Mouse (Mus musculus) forebrain, postnatal 0 days (tissue): ENCODE results near the gene E2f4. TPM values are rescaled to one million over a fixed set of nuclear protein-coding genes. Genes with fewer than 3 reads are reported as not detected.
A peak's percentile ranks its signal among the peaks of the same experiment; 100 is the strongest.

Source experiments
- ATAC-seq: fragments of 200-750 bp; cut with Nextera tagmentation; 2 replicates; pipeline ENCODE4 v1.8.0; 2017; ENCODE audit warnings: mild to moderate bottlenecking, moderate library complexity
- DNase-seq: peaks from one replicate; pipeline ENCODE4 v3.0.0-alpha.2; 2015
- H3K27ac ChIP-seq: fragments of 300-500 bp; sonication (generic); 2 replicates; pipeline ENCODE4 v1.5.1; 2014; ENCODE audit warnings: low read depth, mild to moderate bottlenecking, antibody characterized with exemption, low read length, moderate library complexity, mixed read lengths
- H3K27me3 ChIP-seq: fragments of 300-500 bp; sonication (generic); 2 replicates; pipeline ENCODE4 v1.6.1; 2014; ENCODE audit warnings: mild to moderate bottlenecking, low read length, mixed read lengths; ENCODE audit not compliant: insufficient read depth
- H3K36me3 ChIP-seq: fragments of 300-500 bp; sonication (generic); 2 replicates; pipeline ENCODE4 v1.6.1; 2014; ENCODE audit warnings: mild to moderate bottlenecking, moderate library complexity; ENCODE audit not compliant: insufficient read depth
- H3K4me1 ChIP-seq: fragments of 300-500 bp; sonication (generic); 2 replicates; pipeline ENCODE4 v1.6.1; 2014; ENCODE audit warnings: antibody characterized with exemption; ENCODE audit not compliant: insufficient read depth
- H3K4me2 ChIP-seq: fragments of 300-500 bp; sonication (generic); 2 replicates; pipeline ENCODE4 v1.6.1; 2014; ENCODE audit warnings: low read depth, mild to moderate bottlenecking, moderate library complexity
- H3K4me3 ChIP-seq: fragments of 300-500 bp; sonication (generic); 2 replicates; pipeline ENCODE4 v1.5.1; 2014; ENCODE audit warnings: low read depth, low read length, mixed read lengths
- H3K9ac ChIP-seq: fragments of 300-500 bp; sonication (generic); 2 replicates; pipeline ENCODE4 v1.6.1; 2014; ENCODE audit warnings: mild to moderate bottlenecking
- H3K9me3 ChIP-seq: fragments of 300-500 bp; sonication (generic); 2 replicates; pipeline ENCODE4 v1.6.1; 2016; ENCODE audit warnings: low read length
- CTCF ChIP-seq: sonication (generic); IDR thresholded peaks from 2 replicates; pipeline ENCODE4 v1.5.1; 2016; ENCODE audit warnings: antibody characterized with exemption, control low read depth, low read depth
- WGBS: fragments of 180-500 bp; shearing (Covaris S2); extraction: QIAGEN DNeasy Blood & Tissue Kit; methylation state at CpG from one replicate; pipeline ENCODE4 v1.1.7; 2014; 5-methylcytosine and 5-hydroxymethylcytosine counted together
- polyA plus RNA-seq: library from polyadenylated mRNA; unstranded; fragments of >200 nt; fragmentation: Nextera tagmentation; extraction: Ambion mirVana; gene quantifications from 2 replicates; pipeline ENCODE4 v1.2.1, GENCODE M21; 2015
- total RNA-seq: library from RNA; depleted of rRNA; stranded (reverse); fragments of >200 nt; gene quantifications from 2 replicates; pipeline ENCODE4 v1.2.3, GENCODE M21; 2014; rRNA removed

E2f4 gene
- 26.2 and 36.7 TPM in 2 replicates for total RNA-seq
- polyA plus RNA-seq: 30.6 and 31.6 TPM in 2 replicates

DNA sequence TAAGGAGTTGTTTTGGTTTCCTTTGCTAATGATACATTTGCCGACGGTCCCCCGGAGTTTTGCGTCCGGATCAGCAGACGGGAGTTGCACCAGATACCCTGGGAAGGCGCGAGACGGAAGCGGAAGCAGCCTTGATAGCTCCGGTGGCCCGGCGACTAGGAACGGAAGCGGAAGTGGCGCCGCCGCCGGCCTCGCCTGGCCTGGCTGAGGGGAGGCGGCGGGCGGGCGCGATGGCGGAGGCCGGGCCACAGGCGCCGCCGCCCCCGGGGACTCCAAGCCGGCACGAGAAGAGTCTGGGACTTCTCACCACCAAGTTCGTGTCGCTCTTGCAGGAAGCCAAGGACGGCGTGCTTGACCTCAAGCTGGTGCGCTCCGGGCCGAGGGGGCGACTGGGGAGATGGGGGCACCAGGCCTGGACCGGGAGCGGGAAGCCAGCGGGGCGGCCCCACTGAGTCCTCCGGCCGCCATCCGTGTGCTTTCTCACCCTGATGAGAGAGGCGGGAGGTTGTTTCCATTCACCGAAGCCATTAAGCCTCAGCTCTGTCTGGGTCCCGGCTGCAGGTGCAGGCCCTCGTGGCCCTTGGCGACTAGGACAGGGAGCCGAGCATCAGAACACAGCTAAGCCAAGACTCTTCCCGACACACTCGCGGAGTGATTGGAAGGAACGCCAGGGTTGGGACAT is at the start of gene E2f4:
Gene E2f4, plus strand, starts transcription at position 153 of the 682 bp plus-strand sequence.
- no peaks in the 10 kb centered on the region for H3K9me3 ChIP-seq
- peak within 1 kb of the TSS; percentile 95 for H3K9ac ChIP-seq
- TF ChIP-seq CTCF: no peak
- no peaks in the 10 kb centered on the region for H3K27me3 ChIP-seq
- peak within 1 kb of the TSS; percentile 75 for H3K27ac ChIP-seq
- H3K4me2 ChIP-seq: peak within 1 kb of the TSS; percentile 89
- peaks cover 27% of the 10 kb centered on the region for H3K36me3 ChIP-seq
- WGBS: under 1% methylated on average over 58 of the region's 58 CpGs
- peak within 1 kb of the TSS; percentile 96 for H3K4me3 ChIP-seq
- peak; percentile 93 for DNase-seq
- H3K4me1 ChIP-seq: 0 out of 2 replicates have a peak, but pooled peaks cover 9% of the 10 kb centered on the region
- peak; percentile 97 for ATAC-seq

DNA sequence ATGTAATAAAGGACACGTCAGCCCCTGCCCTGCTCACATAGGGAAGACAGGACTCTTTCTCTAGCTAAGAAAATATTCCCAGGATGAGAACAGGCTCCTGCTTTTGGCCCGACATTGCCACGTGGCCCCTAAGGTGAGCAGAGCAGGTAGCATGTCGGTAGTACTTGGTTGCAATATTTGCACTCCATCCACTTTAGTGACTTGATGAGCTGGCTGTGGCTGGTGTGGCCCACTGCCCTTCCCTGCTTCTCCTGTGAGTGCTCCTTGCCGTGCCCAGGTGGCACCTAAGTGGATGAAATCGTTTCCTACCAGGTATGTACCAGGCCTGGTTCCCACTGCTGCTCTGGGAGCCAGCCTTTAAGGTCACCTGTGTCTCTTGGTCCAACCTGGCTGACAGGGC is 45.5 kb upstream of the E2f4 start:
- peaks cover 59% of the 10 kb centered on the region for H3K36me3 ChIP-seq
- no peak for TF ChIP-seq CTCF

DNA sequence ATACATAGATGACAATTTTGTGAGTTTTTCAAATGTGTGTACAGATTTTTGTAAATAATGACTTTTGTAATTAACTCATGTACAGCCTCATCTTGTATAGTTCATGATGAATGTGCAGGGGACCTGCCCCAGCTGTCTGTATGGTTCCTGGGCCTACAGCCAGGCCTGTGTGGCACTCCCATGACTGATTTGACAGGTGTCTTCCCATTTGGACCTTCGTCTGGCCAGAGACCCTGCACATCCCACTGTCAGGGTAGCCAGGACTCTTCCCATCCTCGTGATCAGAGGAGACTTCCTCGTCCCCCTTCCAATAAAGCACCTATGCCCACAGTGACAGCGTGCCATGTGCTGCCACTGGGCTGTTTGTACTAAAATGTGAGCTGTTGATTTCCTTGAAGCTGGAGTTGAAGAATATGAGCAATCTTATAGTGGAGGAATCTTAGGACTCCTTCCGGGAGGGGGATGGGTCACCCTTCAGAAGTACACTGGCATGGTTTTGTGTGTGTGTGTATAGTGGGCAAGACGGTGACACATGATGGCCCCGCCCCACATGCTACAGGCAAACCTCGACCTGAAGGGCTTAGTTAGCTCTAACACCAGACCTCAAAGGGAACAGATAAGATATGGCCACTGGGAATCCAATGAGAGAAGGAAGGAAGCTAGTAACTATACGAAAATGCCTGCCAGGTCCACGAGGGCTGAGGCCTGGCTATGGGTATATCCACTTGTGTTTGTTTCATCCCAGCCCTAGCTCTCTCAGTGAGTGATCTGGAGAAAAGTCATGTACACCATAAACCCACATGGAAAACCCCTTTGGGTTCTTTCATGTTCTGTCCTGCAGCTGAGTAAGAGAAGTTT is 44.6 kb upstream of the E2f4 start:
- no peak overlapping the region for H3K4me3 ChIP-seq
- WGBS: 91% methylated on average over 10 of the region's 10 CpGs
- ATAC-seq (no peak), DNase-seq (no peak)
- H3K9ac ChIP-seq: no peak overlapping the region
- H3K27ac ChIP-seq: no peak overlapping the region
- TF ChIP-seq CTCF: no peak
- H3K27me3 ChIP-seq: peaks cover 7% of the 10 kb centered on the region
- peaks cover 52% of the 10 kb centered on the region for H3K36me3 ChIP-seq
- H3K4me2 ChIP-seq: no peak overlapping the region
- peaks cover 4% of the 10 kb centered on the region for H3K4me1 ChIP-seq
- no peaks in the 10 kb centered on the region for H3K9me3 ChIP-seq

More for the DNA sequence above, 45.5 kb upstream of the E2f4 start:
- ATAC-seq (no peak), DNase-seq (no peak)
- Histone ChIP-seq H3K4me2 (no peak overlapping the region), H3K4me3 (no peak overlapping the region), H3K9ac (no peak overlapping the region), H3K27me3 (no peaks in the 10 kb centered on the region; the same call in 1 of the 2 replicates), H3K9me3 (no peaks in the 10 kb centered on the region), H3K27ac (no peak overlapping the region), H3K4me1 (peaks cover 4% of the 10 kb centered on the region)
- 95% methylated on average over 6 of the region's 6 CpGs for WGBS

DNA sequence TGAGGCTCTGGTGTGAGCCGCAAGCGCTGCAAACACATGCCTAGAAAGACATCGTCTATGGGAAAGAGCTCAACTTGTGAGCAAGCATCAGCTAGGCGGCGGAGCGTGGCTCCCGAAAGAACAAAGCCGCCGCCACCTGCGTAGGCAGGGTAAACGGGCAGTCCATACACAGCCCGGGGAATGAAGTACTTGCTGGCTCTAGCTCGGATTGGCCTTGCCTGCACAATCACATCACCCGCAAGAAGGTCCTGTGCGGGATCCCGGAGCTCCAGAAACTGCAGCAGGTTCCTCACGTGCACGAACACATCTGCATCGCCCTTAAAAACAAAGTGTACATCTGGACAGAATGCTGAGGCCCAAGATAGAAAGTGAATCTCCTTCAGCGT is 43.7 kb upstream of the E2f4 start:
- H3K36me3 ChIP-seq: peaks cover 44% of the 10 kb centered on the region
- peak overlapping the region; percentile 92 for H3K4me2 ChIP-seq
- 30% methylated on average over 20 of the region's 20 CpGs for WGBS
- no peak overlapping the region for H3K27ac ChIP-seq
- no peaks in the 10 kb centered on the region for H3K9me3 ChIP-seq
- H3K27me3 ChIP-seq: peaks cover 15% of the 10 kb centered on the region
- H3K4me1 ChIP-seq: peaks cover 4% of the 10 kb centered on the region
- TF ChIP-seq CTCF: no peak
- peak overlapping the region; percentile 56 for H3K4me3 ChIP-seq
- ATAC-seq (peak; percentile 28; the same call in 1 of the 2 replicates), DNase-seq (peak; percentile 46)
- no peak overlapping the region; the same call in 1 of the 2 replicates for H3K9ac ChIP-seq

DNA sequence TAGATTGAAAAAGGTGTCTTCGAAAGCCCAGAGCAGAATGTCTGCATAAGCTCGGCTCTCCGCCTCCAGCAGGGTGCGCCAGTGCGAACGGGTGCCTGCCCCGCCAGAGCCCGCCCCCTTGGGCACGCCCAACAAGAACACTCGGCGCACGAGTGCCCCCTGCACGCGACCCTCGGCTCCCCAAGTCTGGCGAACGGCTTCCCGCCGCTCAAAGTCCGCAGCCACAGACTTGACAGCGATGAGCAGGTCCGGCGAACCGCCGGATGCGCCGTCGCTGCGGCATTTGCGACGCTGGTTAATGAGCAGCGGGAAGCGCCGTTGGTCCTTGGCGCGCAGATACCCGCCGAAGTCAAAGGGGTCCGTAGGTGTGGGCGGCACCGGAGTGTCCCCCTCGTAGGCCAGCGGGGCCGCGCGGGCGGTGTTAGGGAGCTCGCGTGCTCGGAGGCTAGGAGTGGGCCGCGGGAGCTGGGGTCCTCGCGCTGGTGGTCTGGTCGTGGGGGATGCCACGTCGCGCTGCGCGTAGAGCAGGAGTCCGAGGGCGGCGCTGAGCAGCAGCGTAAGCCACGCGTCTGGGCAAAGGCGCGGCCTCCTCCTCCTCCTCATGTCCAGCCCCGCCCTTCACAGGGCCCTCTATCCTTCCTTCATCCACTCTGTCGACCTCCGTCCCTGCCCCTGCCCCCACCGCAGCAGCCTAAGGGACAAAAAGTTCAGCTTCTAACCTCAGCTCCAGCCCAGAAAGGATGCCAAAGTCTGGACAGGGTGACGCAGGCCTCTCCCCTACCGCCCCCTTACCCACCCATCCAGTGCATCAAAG is 43.1 kb upstream of the E2f4 start:
- no peaks in the 10 kb centered on the region for H3K9me3 ChIP-seq
- 1% methylated on average over 74 of the region's 74 CpGs for WGBS
- peak; percentile 92 for ATAC-seq
- peaks cover 4% of the 10 kb centered on the region for H3K4me1 ChIP-seq
- peak overlapping the region; percentile 73 for H3K9ac ChIP-seq
- H3K27ac ChIP-seq: no peak overlapping the region
- peaks cover 21% of the 10 kb centered on the region for H3K27me3 ChIP-seq
- H3K4me3 ChIP-seq: peak overlapping the region; percentile 56
- peak overlapping the region; percentile 92 for H3K4me2 ChIP-seq
- peak; percentile 92 for DNase-seq
- peaks cover 38% of the 10 kb centered on the region for H3K36me3 ChIP-seq
- TF ChIP-seq CTCF: peak; percentile 93

DNA sequence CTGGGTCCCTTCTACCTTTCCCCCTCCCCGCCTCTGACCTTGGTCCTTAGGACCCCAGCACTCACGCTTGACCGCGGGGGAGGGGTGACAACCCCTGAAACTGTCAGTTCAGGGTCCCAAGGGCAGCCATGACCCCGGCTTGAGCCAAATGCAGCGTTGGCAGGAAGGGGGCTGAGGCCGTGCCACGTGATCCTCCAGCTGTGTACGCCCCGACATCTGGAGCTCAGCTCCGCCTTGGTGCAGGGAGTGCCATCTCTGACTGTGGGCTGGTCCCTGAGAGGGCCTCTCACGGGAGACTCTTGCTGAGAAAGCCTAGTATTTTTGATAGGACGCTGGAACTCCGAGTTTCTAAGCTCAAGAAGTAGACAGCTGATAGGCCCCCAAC is 42.5 kb upstream of the E2f4 start, which contains the start of gene B3gnt9:
Gene B3gnt9, minus strand, starts transcription at position 188 of the 385 bp plus-strand sequence.
- Histone ChIP-seq H3K9ac (peak within 1 kb of the TSS; percentile 73), H3K27ac (no peak within 1 kb of the TSS)
- ATAC-seq: 0 out of 2 replicates have a peak, but pooled peaks have one; percentile 17

More for the DNA sequence above, 42.5 kb upstream of the E2f4 start, which contains the start of gene B3gnt9:
- WGBS: 4% methylated on average over 14 of the region's 14 CpGs
- Histone ChIP-seq H3K9me3 (no peaks in the 10 kb centered on the region), H3K36me3 (peaks cover 32% of the 10 kb centered on the region), H3K4me1 (peaks cover 4% of the 10 kb centered on the region), H3K4me2 (peak within 1 kb of the TSS; percentile 92), H3K4me3 (peak within 1 kb of the TSS; percentile 56), H3K27me3 (peaks cover 27% of the 10 kb centered on the region)
- no peak for TF ChIP-seq CTCF
- DNase-seq: no peak
